Comparison of ENCODE assay signal across 8 mouse cellular contexts in the genomic region with DNA sequence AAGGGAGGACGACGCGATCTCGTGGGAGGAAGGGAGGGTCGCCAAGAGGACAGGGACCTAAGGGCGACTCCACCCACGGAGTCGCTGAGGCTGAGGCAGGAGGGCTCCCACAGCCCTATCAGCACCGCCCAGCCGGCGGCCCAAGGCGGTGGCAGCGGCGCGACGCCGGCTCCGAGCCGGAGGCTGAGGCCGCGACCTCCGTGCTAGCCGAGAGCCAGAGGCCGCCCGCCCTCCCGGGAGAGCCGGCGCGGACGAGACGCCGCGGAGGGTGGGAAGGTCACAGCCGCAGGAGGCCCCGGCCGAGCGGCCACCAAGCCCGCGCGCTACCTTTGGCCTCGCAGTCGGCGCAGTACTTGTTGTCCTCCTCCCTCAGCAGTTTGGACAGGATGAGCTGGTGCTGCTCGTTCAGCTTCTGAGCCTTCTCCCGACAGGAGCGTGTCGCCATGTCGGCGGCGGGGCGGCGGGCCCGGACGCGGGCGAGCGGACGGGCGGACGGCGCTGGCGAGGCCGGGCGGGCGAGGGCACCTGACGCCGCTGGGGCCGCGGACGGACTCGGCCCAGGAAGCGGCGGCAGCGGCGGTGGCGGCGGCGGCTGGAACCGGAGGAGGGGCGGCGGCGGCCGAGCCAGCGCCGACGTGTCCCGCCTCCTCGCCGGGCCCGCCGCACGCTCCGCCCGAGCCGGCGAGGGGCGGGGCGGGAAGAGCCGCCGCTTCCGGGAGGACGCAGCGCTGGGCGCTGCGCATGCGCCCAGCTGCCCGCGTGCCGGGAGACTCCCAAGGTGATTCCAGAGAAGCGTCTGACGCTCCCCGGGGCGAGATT. TPM values are rescaled to one million over a fixed set of nuclear protein-coding genes. Genes with fewer than 3 reads are reported as not detected.
DNase-seq lines count a peak whose midpoint lies in the region; ATAC-seq and TF ChIP-seq lines count a peak whose summit lies in the region.

A gene (minus strand): TSS at position 607 of the 819 bp plus-strand sequence.

- H3K9me3 ChIP-seq in limb, embryonic 14.5 days (ENCODE audit: control insufficient read depth, low read length) = no peaks in the 10 kb centered on the region
- H3K9me3 ChIP-seq in midbrain, embryonic 16.5 days (replicated peaks; ENCODE audit: control insufficient read depth, low read length, poor library complexity, severe bottlenecking) = peaks cover 3% of the 10 kb centered on the region; the same call in 1 of the 2 replicates

- WGBS in limb, embryonic 14.5 days = under 1% methylated on average over 64 of the region's 113 CpGs
- WGBS in midbrain, embryonic 16.5 days = under 1% methylated on average over 79 of the region's 113 CpGs
- WGBS in spleen, adult 2 months = 3% methylated on average over 111 of the region's 113 CpGs

- no peak for TF ChIP-seq POLR2A in bone marrow macrophage, adult 2 months (IDR thresholded peaks at IDR 0.05; ENCODE audit: borderline replicate concordance, low read depth, low read length)
- TF ChIP-seq POLR2A in embryonic fibroblast, embryonic 13.5 days (IDR thresholded peaks at IDR 0.05; ENCODE audit: low read depth, low read length) = peak; percentile 76; the same call in 1 of the 2 replicates
- TF ChIP-seq POLR2A in limb, embryonic 14.5 days (IDR thresholded peaks at IDR 0.05; ENCODE audit: borderline replicate concordance, extremely low read depth, insufficient read depth, insufficient read length) = no peak
- TF ChIP-seq POLR2A in spleen, adult 2 months (IDR thresholded peaks at IDR 0.05; ENCODE audit: low read depth, low read length) = peak; percentile 31

- peak; percentile 93 for ATAC-seq in limb, embryonic 14.5 days (ENCODE audit: low FRiP score, low read depth)
- ATAC-seq in midbrain, embryonic 16.5 days = peak; percentile 96

- DNase-seq in 416B (ENCODE audit: low read depth) = peak; percentile 74
- peak; percentile 72 to 73 for DNase-seq in heart, adult 9 months (ENCODE audit: low spot score in 2 of 2)
- peak; percentile 76 for DNase-seq in kidney, adult 9 months
- DNase-seq in limb, embryonic 14.5 days (ENCODE audit: low spot score) = peak; percentile 85
- DNase-seq in spleen, adult 2 months (ENCODE audit: low read depth in 1 of 2, low spot score in 2 of 2) = peak; percentile 58 to 70

- peak within 1 kb of the TSS; percentile 97 for H3K4me3 ChIP-seq in bone marrow macrophage, adult 2 months (ENCODE audit: insufficient read depth, low read length)
- peak within 1 kb of the TSS; percentile 76 for H3K4me3 ChIP-seq in embryonic fibroblast, embryonic 13.5 days (ENCODE audit: insufficient read depth, low read length)
- H3K4me3 ChIP-seq in limb, embryonic 14.5 days (replicated peaks; ENCODE audit: low read length) = peak within 1 kb of the TSS; percentile 98
- H3K4me3 ChIP-seq in midbrain, embryonic 16.5 days (ENCODE audit: low read depth, low read length) = peak within 1 kb of the TSS; percentile 97
- peak within 1 kb of the TSS; percentile 84 for H3K4me3 ChIP-seq in spleen, adult 2 months (ENCODE audit: extremely low read depth, insufficient read depth, insufficient read length)

- H3K27me3 ChIP-seq in limb, embryonic 14.5 days (ENCODE audit: control insufficient read depth, insufficient read depth, low read length) = no peaks in the 10 kb centered on the region
- H3K27me3 ChIP-seq in midbrain, embryonic 16.5 days (ENCODE audit: control insufficient read depth, insufficient read depth, low read depth, low read length) = no peaks in the 10 kb centered on the region
- no peaks in the 10 kb centered on the region for H3K27me3 ChIP-seq in spleen, adult 2 months (ENCODE audit: control insufficient read depth, insufficient read depth, low read length)

- H3K9ac ChIP-seq in limb, embryonic 14.5 days (ENCODE audit: low read depth, low read length, severe bottlenecking) = peak within 1 kb of the TSS; percentile 94
- peak within 1 kb of the TSS; percentile 95 for H3K9ac ChIP-seq in midbrain, embryonic 16.5 days (ENCODE audit: low read depth, low read length)

- no peaks in the 10 kb centered on the region for H3K36me3 ChIP-seq in limb, embryonic 14.5 days (ENCODE audit: control insufficient read depth, insufficient read depth, low read length)
- no peaks in the 10 kb centered on the region for H3K36me3 ChIP-seq in midbrain, embryonic 16.5 days (ENCODE audit: control insufficient read depth, insufficient read depth, low read length)
- no peaks in the 10 kb centered on the region for H3K36me3 ChIP-seq in spleen, adult 2 months (ENCODE audit: control insufficient read depth, insufficient read depth, low read length)

- H3K4me1 ChIP-seq in bone marrow macrophage, adult 2 months (ENCODE audit: control insufficient read depth, insufficient read depth, low read length) = peaks cover 11% of the 10 kb centered on the region
- H3K4me1 ChIP-seq in embryonic fibroblast, embryonic 13.5 days (ENCODE audit: control insufficient read depth, insufficient read depth, low read length) = no peaks in the 10 kb centered on the region; the same call in 1 of the 2 replicates
- H3K4me1 ChIP-seq in limb, embryonic 14.5 days (ENCODE audit: control insufficient read depth, insufficient read depth, low read length) = peaks cover 20% of the 10 kb centered on the region
- peaks cover 21% of the 10 kb centered on the region for H3K4me1 ChIP-seq in midbrain, embryonic 16.5 days (ENCODE audit: control insufficient read depth, insufficient read depth, low read length)
- H3K4me1 ChIP-seq in spleen, adult 2 months (ENCODE audit: control insufficient read depth, insufficient read depth, insufficient read length) = peaks cover 4% of the 10 kb centered on the region; the same call in 1 of the 2 replicates

- peak within 1 kb of the TSS; percentile 73 for H3K4me2 ChIP-seq in limb, embryonic 14.5 days (replicated peaks; ENCODE audit: low read depth, low read length, severe bottlenecking)
- H3K4me2 ChIP-seq in midbrain, embryonic 16.5 days (ENCODE audit: low read length) = peak within 1 kb of the TSS; percentile 80

- TF ChIP-seq CTCF in bone marrow macrophage, adult 2 months (IDR thresholded peaks at IDR 0.05; ENCODE audit: low read depth, low read length) = no peak
- no peak for TF ChIP-seq CTCF in embryonic fibroblast, embryonic 13.5 days (IDR thresholded peaks at IDR 0.05; ENCODE audit: borderline replicate concordance, insufficient read depth, low read length)
- TF ChIP-seq CTCF in spleen, adult 2 months (IDR thresholded peaks at IDR 0.05; ENCODE audit: extremely low read depth, insufficient read depth, insufficient read length, insufficient replicate concordance) = no peak

- peak within 1 kb of the TSS; percentile 72 for H3K27ac ChIP-seq in bone marrow macrophage, adult 2 months (ENCODE audit: insufficient read depth, low read depth, low read length)
- peak within 1 kb of the TSS; percentile 70 for H3K27ac ChIP-seq in embryonic fibroblast, embryonic 13.5 days (ENCODE audit: insufficient read depth, low read length)
- peak within 1 kb of the TSS; percentile 84 for H3K27ac ChIP-seq in limb, embryonic 14.5 days (replicated peaks; ENCODE audit: low read depth, low read length)
- H3K27ac ChIP-seq in midbrain, embryonic 16.5 days (ENCODE audit: low read length) = peak within 1 kb of the TSS; percentile 97
- H3K27ac ChIP-seq in spleen, adult 2 months (ENCODE audit: insufficient read depth, low read length) = peak within 1 kb of the TSS; percentile 86

RNA-seq across cellular contexts. Expression of the gene that starts here (rescaled TPM):
- 42.3 and 52.5 TPM in 2 replicates for polyA plus RNA-seq in bone marrow macrophage, adult 2 months (2012; ENCODE audit: insufficient read depth, insufficient read length, missing spikeins)
- polyA plus RNA-seq in embryonic fibroblast, embryonic 13.5 days (2011; ENCODE audit: insufficient read length, low read depth, missing spikeins) = 87.4 and 123 TPM in 2 replicates
- polyA plus RNA-seq in limb, embryonic 14.5 days (2012; rRNA removed) = 84.6 and 101 TPM in 2 replicates
- polyA plus RNA-seq in limb, embryonic 14.5 days (2014; fragmentation: Nextera tagmentation; extraction: Ambion mirVana) = 57.9 and 59.3 TPM in 2 replicates
- polyA plus RNA-seq in midbrain, embryonic 16.5 days (2015; fragmentation: Nextera tagmentation; extraction: Ambion mirVana) = 111 and 118 TPM in 2 replicates
- 23.0 and 24.3 TPM in 2 replicates for polyA plus RNA-seq in spleen, adult 2 months (2012; rRNA removed)

Comparison
In these comparisons a context has a peak if more than half of its experiments do, and no peak if none do; other contexts are left out.
1. Peak in every context shown above with its lines: DNase-seq, ATAC-seq, H3K4me3 ChIP-seq and H3K27ac ChIP-seq.
2. POLR2A ChIP-seq: peak in embryonic fibroblast, embryonic 13.5 days (single experiment) and spleen, adult 2 months (single experiment); none in bone marrow macrophage, adult 2 months (single experiment) and limb, embryonic 14.5 days (single experiment).